Mouse (Mus musculus) heart, embryonic 14.5 days (tissue): ENCODE results near the gene Rbfox2. TPM values are rescaled to one million over a fixed set of nuclear protein-coding genes. Genes with fewer than 3 reads are reported as not detected.

Experiments
- ATAC-seq: fragments of 200-750 bp; cut with Nextera tagmentation; 2 replicates; pipeline ENCODE4 v1.8.0; 2017; ENCODE audit warnings: low read depth, moderate TSS enrichment; ENCODE audit not compliant: insufficient number of reproducible peaks, insufficient read depth, low FRiP score
- H3K27ac ChIP-seq, 2 experiments: fragments of 200-500 bp in 1 of 2; fragments of 300-500 bp in 1 of 2; sonication (generic) in 1 of 2; replicated peaks in 1 of 2; 2 replicates each; pipeline ENCODE4 v1.5.1; 2012 to 2014; ENCODE audit warnings: low read depth in 2 of 2, low read length in 2 of 2, control low read depth in 1 of 2, mild to moderate bottlenecking in 1 of 2, mixed read lengths in 1 of 2; ENCODE audit not compliant: control insufficient read depth in 1 of 2, insufficient read depth in 1 of 2
- H3K27me3 ChIP-seq: fragments of 300-500 bp; sonication (generic); 2 replicates; pipeline ENCODE4 v1.6.1; 2014; ENCODE audit warnings: mild to moderate bottlenecking, low read length, control low read depth; ENCODE audit not compliant: control insufficient read depth, insufficient read depth
- H3K36me3 ChIP-seq: fragments of 300-500 bp; sonication (generic); 2 replicates; pipeline ENCODE4 v1.6.1; 2014; ENCODE audit warnings: mild to moderate bottlenecking, control low read depth, low read length, mixed read lengths; ENCODE audit not compliant: control insufficient read depth, insufficient read depth
- H3K4me1 ChIP-seq, 2 experiments: fragments of 200-500 bp in 1 of 2; fragments of 300-500 bp in 1 of 2; sonication (generic) in 1 of 2; 2 replicates each; pipeline ENCODE4 v1.6.1; 2012 to 2014; ENCODE audit warnings: low read length in 2 of 2, control low read depth in 1 of 2, mixed read lengths in 1 of 2; ENCODE audit not compliant: control insufficient read depth in 2 of 2, insufficient read depth in 2 of 2
- H3K4me2 ChIP-seq: fragments of 300-500 bp; sonication (generic); 2 replicates; pipeline ENCODE4 v1.6.1; 2014; ENCODE audit warnings: mild to moderate bottlenecking, low read length
- H3K4me3 ChIP-seq, 2 experiments: fragments of 200-500 bp in 1 of 2; fragments of 300-500 bp in 1 of 2; sonication (generic) in 1 of 2; 2 replicates each; pipeline ENCODE4 v1.5.1; 2012 to 2014; ENCODE audit warnings: low read length in 2 of 2, mild to moderate bottlenecking in 2 of 2, control low read depth in 1 of 2, low read depth in 1 of 2, moderate library complexity in 1 of 2; ENCODE audit not compliant: control insufficient read depth in 1 of 2, insufficient read depth in 1 of 2
- H3K9ac ChIP-seq: fragments of 300-500 bp; sonication (generic); 2 replicates; pipeline ENCODE4 v1.6.1; 2014; ENCODE audit warnings: mild to moderate bottlenecking, low read length
- H3K9me3 ChIP-seq: fragments of 300-500 bp; sonication (generic); 2 replicates; pipeline ENCODE4 v1.6.1; 2016; ENCODE audit warnings: low read length, control low read depth; ENCODE audit not compliant: control insufficient read depth
- WGBS: fragments of 180-500 bp; shearing (Covaris S2); extraction: QIAGEN DNeasy Blood & Tissue Kit; methylation state at CpG from one replicate; pipeline ENCODE4 v1.1.7; 2014; 5-methylcytosine and 5-hydroxymethylcytosine counted together
- polyA plus RNA-seq: library from polyadenylated mRNA; unstranded; fragments of >200 nt; fragmentation: Nextera tagmentation; extraction: Ambion mirVana; gene quantifications from 2 replicates; pipeline ENCODE4 v1.2.1, GENCODE M21; 2014

The Rbfox2 gene
- polyA plus RNA-seq, 1 experiment from 2014 or later: 89.1 TPM

GRCm38 (mm10) chr15:77235551-77235950 lies 71.3 kb downstream of the Rbfox2 start:
- Histone ChIP-seq H3K27me3 (no peaks in the 10 kb centered on the region), H3K9ac (no peak overlapping the region), H3K9me3 (no peaks in the 10 kb centered on the region), H3K36me3 (no peaks in the 10 kb centered on the region), H3K4me2 (no peak overlapping the region), H3K27ac (0 out of 4 replicates have a peak overlapping the region, but pooled peaks of 1 of the 2 experiments have one; percentile 22), H3K4me3 (no peak overlapping the region), H3K4me1 (peaks cover 18 to 57% of the 10 kb centered on the region in 2 experiments)
- ATAC-seq: no peak
- WGBS: 78% methylated on average over 4 of the region's 4 CpGs

GRCm38 (mm10) chr15:77234296-77234695 lies 72.5 kb downstream of the Rbfox2 start:
- Histone ChIP-seq H3K4me1 (peaks cover 18 to 57% of the 10 kb centered on the region in 2 experiments), H3K27ac (0 out of 4 replicates have a peak overlapping the region, but pooled peaks of 1 of the 2 experiments have one; percentile 7), H3K4me2 (no peak overlapping the region), H3K4me3 (no peak overlapping the region), H3K9me3 (no peaks in the 10 kb centered on the region), H3K27me3 (no peaks in the 10 kb centered on the region), H3K36me3 (no peaks in the 10 kb centered on the region), H3K9ac (no peak overlapping the region; the same call in 1 of the 2 replicates)
- whole genome bisulfite sequencing: 22% methylated on average over 4 of the region's 4 CpGs
- no peak for ATAC-seq

- Histone ChIP-seq H3K9me3 (no peaks in the 10 kb centered on the region), H3K4me3 (no peak overlapping the region), H3K27me3 (no peaks in the 10 kb centered on the region), H3K27ac (no peak overlapping the region), H3K36me3 (no peaks in the 10 kb centered on the region; the same call in 1 of the 2 replicates), H3K9ac (no peak overlapping the region), H3K4me2 (no peak overlapping the region), H3K4me1 (peaks cover 18 to 38% of the 10 kb centered on the region in 2 experiments)
- ATAC-seq: no peak
- 85% methylated on average over 3 of the region's 3 CpGs for WGBS
Measured at GRCm38 (mm10) chr15:77230144-77230543, 76.7 kb downstream of the Rbfox2 start.

- no peak overlapping the region for H3K4me3 ChIP-seq
- no peaks in the 10 kb centered on the region; the same call in 1 of the 2 replicates for H3K36me3 ChIP-seq
- H3K9ac ChIP-seq: no peak overlapping the region; the same call in 1 of the 2 replicates
- 0 out of 4 replicates have a peak overlapping the region, but pooled peaks of 1 of the 2 experiments have one; percentile 14 for H3K27ac ChIP-seq
- H3K4me2 ChIP-seq: no peak overlapping the region
- H3K27me3 ChIP-seq: no peaks in the 10 kb centered on the region
- peaks cover 4 to 17% of the 10 kb centered on the region in 2 experiments for H3K4me1 ChIP-seq
- 27% methylated on average over 7 of the region's 7 CpGs for WGBS
- H3K9me3 ChIP-seq: no peaks in the 10 kb centered on the region
- 0 out of 2 replicates have a peak, but pooled peaks have one; percentile 47 for ATAC-seq
Measured at GRCm38 (mm10) chr15:77226831-77227354, 79.9 kb downstream of the Rbfox2 start.

GRCm38 (mm10) chr15:77225858-77226257 lies 80.9 kb downstream of the Rbfox2 start:
- no peak overlapping the region for H3K27ac ChIP-seq
- no peaks in the 10 kb centered on the region for H3K9me3 ChIP-seq
- no peak for ATAC-seq
- H3K4me1 ChIP-seq: peaks cover 3 to 11% of the 10 kb centered on the region in 2 experiments; a peak in 3 of 4 replicates
- H3K27me3 ChIP-seq: no peaks in the 10 kb centered on the region
- no peaks in the 10 kb centered on the region; the same call in 1 of the 2 replicates for H3K36me3 ChIP-seq
- no peak overlapping the region for H3K4me2 ChIP-seq
- H3K4me3 ChIP-seq: no peak overlapping the region
- no peak overlapping the region for H3K9ac ChIP-seq
- WGBS: 64% methylated on average over 4 of the region's 4 CpGs

GRCm38 (mm10) chr15:77225274-77225673 lies 81.5 kb downstream of the Rbfox2 start:
- ATAC-seq: no peak

GRCm38 (mm10) chr15:77220833-77221232 lies 86.0 kb downstream of the Rbfox2 start:
- Histone ChIP-seq H3K4me2 (no peak overlapping the region), H3K9me3 (no peaks in the 10 kb centered on the region), H3K27me3 (no peaks in the 10 kb centered on the region), H3K36me3 (no peaks in the 10 kb centered on the region), H3K4me1 (peaks cover 20 to 44% of the 10 kb centered on the region in 2 experiments), H3K27ac (no peak overlapping the region), H3K9ac (no peak overlapping the region), H3K4me3 (no peak overlapping the region)
- no peak for ATAC-seq
- 76% methylated on average over 4 of the region's 4 CpGs for WGBS

More at GRCm38 (mm10) chr15:77225274-77225673, 81.5 kb downstream of the Rbfox2 start:
- Histone ChIP-seq H3K4me2 (no peak overlapping the region), H3K9me3 (no peaks in the 10 kb centered on the region), H3K36me3 (no peaks in the 10 kb centered on the region; the same call in 1 of the 2 replicates), H3K9ac (no peak overlapping the region), H3K27ac (no peak overlapping the region), H3K4me1 (peaks cover 3 to 14% of the 10 kb centered on the region in 2 experiments; a peak in 3 of 4 replicates), H3K27me3 (no peaks in the 10 kb centered on the region), H3K4me3 (no peak overlapping the region)
